Mouse (Mus musculus): ENCODE results near the gene Arid3a.

GRCm38 (mm10) chr10:79884446-79884845 is 42.4 kb upstream of the Arid3a start:
- TF ChIP-seq CTCF (IDR thresholded peaks at IDR 0.05; ENCODE audit: extremely low read depth, insufficient read depth, insufficient read length, insufficient replicate concordance) (no peak), POLR2A (IDR thresholded peaks at IDR 0.05; ENCODE audit: low read depth, low read length) (no peak)
